Mouse (Mus musculus): Measurements from ENCODE around the gene Sav1. TPM values are rescaled to one million over a fixed set of nuclear protein-coding genes. Genes with fewer than 3 reads are reported as not detected.

Gene Sav1
- polyA plus RNA-seq (2015; fragmentation: Nextera tagmentation; extraction: Ambion mirVana), result 1.8 and 4.4 TPM in 2 replicates

DNA sequence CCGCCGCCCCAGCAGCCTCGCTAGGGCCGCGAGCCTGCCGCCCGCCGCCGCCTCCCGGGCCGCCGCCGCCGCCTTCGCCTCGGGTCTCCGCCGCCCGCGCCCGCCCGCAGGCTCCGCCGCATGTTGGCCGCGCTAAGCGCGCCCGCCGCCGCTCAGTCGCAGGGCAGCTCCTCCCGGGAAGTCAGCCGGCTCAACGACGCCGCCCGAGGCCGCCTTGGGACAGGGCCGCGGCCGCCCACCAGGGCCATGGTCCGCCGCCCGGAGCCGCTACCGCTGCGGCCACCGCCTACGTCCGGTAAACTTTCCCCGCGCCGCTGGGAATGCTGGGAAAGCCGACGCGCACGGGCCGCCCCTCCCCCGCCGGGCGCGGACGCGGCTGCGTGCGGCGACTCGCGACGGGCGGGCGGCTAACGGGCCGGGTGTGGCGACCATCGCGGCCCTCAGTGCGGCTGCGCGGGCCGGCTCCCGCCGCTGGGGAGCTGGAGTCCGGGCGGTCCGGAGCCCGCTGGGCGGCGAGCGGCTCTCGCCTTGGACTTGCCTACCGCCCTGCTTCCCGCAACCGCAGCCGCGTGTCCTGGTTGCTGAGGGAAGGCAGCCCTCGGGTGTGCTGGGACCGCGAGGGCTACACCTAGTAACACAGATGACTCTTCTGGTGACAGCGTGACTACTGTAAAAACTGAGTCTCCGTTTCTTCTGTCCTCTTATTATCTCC, at the start of gene Sav1:
Gene Sav1, minus strand, starts transcription at position 217 of the 712 bp plus-strand sequence.
- H3K4me2 ChIP-seq (ENCODE audit: low read depth, low read length), result peak within 1 kb of the TSS; percentile 80
- under 1% methylated on average over 95 of the region's 102 CpGs for WGBS
- H3K9ac ChIP-seq (ENCODE audit: low read length), result peak within 1 kb of the TSS; percentile 100
- peaks cover 12% of the 10 kb centered on the region for H3K4me1 ChIP-seq (ENCODE audit: control insufficient read depth, insufficient read depth, low read length)
- H3K4me3 ChIP-seq (ENCODE audit: low read length), result peak within 1 kb of the TSS; percentile 97
- H3K36me3 ChIP-seq (ENCODE audit: control insufficient read depth, insufficient read depth), result peaks cover 17% of the 10 kb centered on the region
- peak; percentile 93 for ATAC-seq (replicated peaks; ENCODE audit: extremely low read depth, insufficient read depth, low FRiP score)
- H3K27ac ChIP-seq (ENCODE audit: low read length), result peak within 1 kb of the TSS; percentile 97
- H3K9me3 ChIP-seq (replicated peaks; ENCODE audit: control insufficient read depth, low read length), result no peaks in the 10 kb centered on the region
- no peaks in the 10 kb centered on the region for H3K27me3 ChIP-seq (ENCODE audit: control insufficient read depth, insufficient read depth, low read length)

DNA sequence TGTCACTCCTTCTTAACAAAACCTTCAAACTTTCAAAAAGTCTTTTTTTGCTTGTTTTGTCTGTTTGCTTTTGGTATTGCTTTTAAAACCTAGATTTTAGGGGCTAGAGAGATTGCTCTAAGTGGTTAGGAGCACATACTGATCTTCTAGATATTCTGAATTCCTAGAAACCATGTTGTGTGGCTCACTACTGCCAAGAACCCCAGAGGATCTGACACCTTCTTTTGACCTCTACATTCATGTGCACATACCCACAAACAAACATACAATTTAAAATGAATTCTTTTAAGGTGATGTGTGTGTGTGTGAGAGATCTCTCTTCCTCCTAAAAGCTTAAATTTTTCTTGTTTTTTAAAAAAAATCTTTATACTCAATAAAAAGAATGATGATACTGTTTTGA, 39.4 kb upstream of the Sav1 start:
- Histone ChIP-seq H3K9ac (ENCODE audit: low read length) (no peak overlapping the region), H3K36me3 (ENCODE audit: control insufficient read depth, insufficient read depth) (peaks cover 33% of the 10 kb centered on the region), H3K4me1 (ENCODE audit: control insufficient read depth, insufficient read depth, low read length) (no peaks in the 10 kb centered on the region), H3K27ac (ENCODE audit: low read length) (no peak overlapping the region), H3K4me3 (ENCODE audit: low read length) (no peak overlapping the region), H3K9me3 (replicated peaks; ENCODE audit: control insufficient read depth, low read length) (no peaks in the 10 kb centered on the region), H3K4me2 (ENCODE audit: low read depth, low read length) (no peak overlapping the region), H3K27me3 (ENCODE audit: control insufficient read depth, insufficient read depth, low read length) (no peaks in the 10 kb centered on the region)
- no peak for ATAC-seq (replicated peaks; ENCODE audit: extremely low read depth, insufficient read depth, low FRiP score)

DNA sequence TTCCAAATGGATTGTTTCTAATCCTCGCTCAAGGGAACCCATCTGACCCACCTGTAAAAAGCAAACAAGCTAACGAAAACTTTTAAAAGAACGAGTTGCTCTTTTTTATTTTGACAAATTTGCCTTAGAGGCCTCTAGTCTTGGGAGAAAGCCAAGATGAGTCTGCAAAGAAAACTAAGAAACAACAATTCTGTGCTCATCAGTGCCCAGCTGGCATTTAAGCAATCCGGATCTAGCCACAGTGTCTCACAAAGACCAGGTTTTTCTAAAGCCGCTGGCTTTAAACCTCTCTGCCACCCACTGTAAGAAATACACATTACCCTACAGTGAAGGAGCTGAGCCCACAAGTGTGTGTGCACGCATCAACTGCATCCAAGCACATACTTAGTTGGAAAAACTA, 38.6 kb upstream of the Sav1 start:
- no peaks in the 10 kb centered on the region for H3K4me1 ChIP-seq (ENCODE audit: control insufficient read depth, insufficient read depth, low read length)
- no peak for ATAC-seq (replicated peaks; ENCODE audit: extremely low read depth, insufficient read depth, low FRiP score)
- no peak overlapping the region for H3K4me2 ChIP-seq (ENCODE audit: low read depth, low read length)
- 94% methylated on average over 6 of the region's 6 CpGs for WGBS
- no peak overlapping the region for H3K4me3 ChIP-seq (ENCODE audit: low read length)
- no peak overlapping the region for H3K27ac ChIP-seq (ENCODE audit: low read length)
- no peaks in the 10 kb centered on the region for H3K27me3 ChIP-seq (ENCODE audit: control insufficient read depth, insufficient read depth, low read length)
- no peak overlapping the region for H3K9ac ChIP-seq (ENCODE audit: low read length)
- peaks cover 35% of the 10 kb centered on the region for H3K36me3 ChIP-seq (ENCODE audit: control insufficient read depth, insufficient read depth)
- no peaks in the 10 kb centered on the region for H3K9me3 ChIP-seq (replicated peaks; ENCODE audit: control insufficient read depth, low read length)

DNA sequence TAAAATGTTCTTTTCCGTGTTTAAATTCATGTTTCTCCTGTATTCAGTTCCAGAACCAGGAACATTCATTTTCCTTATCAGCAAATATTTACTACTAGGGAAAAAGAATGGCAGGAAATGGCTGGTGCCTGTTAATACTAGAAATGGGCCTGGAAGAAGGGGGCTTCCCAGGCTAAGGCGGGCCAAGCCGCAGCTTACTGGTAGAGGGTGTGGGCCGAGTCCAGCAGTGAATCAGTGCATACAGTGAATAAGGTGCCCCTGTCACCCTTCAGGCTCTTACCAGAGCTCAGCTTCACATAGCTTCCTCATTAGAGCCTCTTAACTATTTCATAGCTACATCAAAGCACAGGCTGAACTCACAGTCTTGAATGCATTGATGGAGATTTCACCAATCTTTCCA, 36.8 kb upstream of the Sav1 start:
- no peak overlapping the region for H3K4me3 ChIP-seq (ENCODE audit: low read length)

GRCm38 (mm10) chr12:70018153-70018552, 31.4 kb upstream of the Sav1 start:
- Histone ChIP-seq H3K27me3 (ENCODE audit: control insufficient read depth, insufficient read depth, low read length) (no peaks in the 10 kb centered on the region), H3K4me3 (ENCODE audit: low read length) (no peak overlapping the region), H3K9me3 (replicated peaks; ENCODE audit: control insufficient read depth, low read length) (no peaks in the 10 kb centered on the region), H3K9ac (ENCODE audit: low read length) (no peak overlapping the region), H3K4me1 (ENCODE audit: control insufficient read depth, insufficient read depth, low read length) (peaks cover 9% of the 10 kb centered on the region; the same call in 1 of the 2 replicates), H3K27ac (ENCODE audit: low read length) (no peak overlapping the region), H3K36me3 (ENCODE audit: control insufficient read depth, insufficient read depth) (peaks cover 25% of the 10 kb centered on the region), H3K4me2 (ENCODE audit: low read depth, low read length) (no peak overlapping the region)
- WGBS, result 69% methylated on average over 4 of the region's 4 CpGs
- no peak for ATAC-seq (replicated peaks; ENCODE audit: extremely low read depth, insufficient read depth, low FRiP score)

More for the DNA sequence above, 36.8 kb upstream of the Sav1 start:
- no peak overlapping the region for H3K4me2 ChIP-seq (ENCODE audit: low read depth, low read length)
- 71% methylated on average over 4 of the region's 4 CpGs for WGBS
- peaks cover 30% of the 10 kb centered on the region for H3K36me3 ChIP-seq (ENCODE audit: control insufficient read depth, insufficient read depth)
- ATAC-seq (replicated peaks; ENCODE audit: extremely low read depth, insufficient read depth, low FRiP score), result no peak
- no peaks in the 10 kb centered on the region for H3K4me1 ChIP-seq (ENCODE audit: control insufficient read depth, insufficient read depth, low read length)
- H3K9ac ChIP-seq (ENCODE audit: low read length), result no peak overlapping the region
- no peaks in the 10 kb centered on the region for H3K9me3 ChIP-seq (replicated peaks; ENCODE audit: control insufficient read depth, low read length)
- no peaks in the 10 kb centered on the region for H3K27me3 ChIP-seq (ENCODE audit: control insufficient read depth, insufficient read depth, low read length)
- H3K27ac ChIP-seq (ENCODE audit: low read length), result no peak overlapping the region

- WGBS, result 31% methylated on average over 4 of the region's 4 CpGs
- H3K4me3 ChIP-seq (ENCODE audit: low read length), result no peak overlapping the region
- peak overlapping the region; percentile 74 for H3K27ac ChIP-seq (ENCODE audit: low read length)
- H3K4me2 ChIP-seq (ENCODE audit: low read depth, low read length), result peak overlapping the region; percentile 14; the same call in 1 of the 2 replicates
- ATAC-seq (replicated peaks; ENCODE audit: extremely low read depth, insufficient read depth, low FRiP score), result peak; percentile 55; the same call in 1 of the 2 replicates
- H3K36me3 ChIP-seq (ENCODE audit: control insufficient read depth, insufficient read depth), result peaks cover 31% of the 10 kb centered on the region
- H3K9me3 ChIP-seq (replicated peaks; ENCODE audit: control insufficient read depth, low read length), result peaks cover 2% of the 10 kb centered on the region
- peaks cover 9% of the 10 kb centered on the region; the same call in 1 of the 2 replicates for H3K4me1 ChIP-seq (ENCODE audit: control insufficient read depth, insufficient read depth, low read length)
- no peaks in the 10 kb centered on the region for H3K27me3 ChIP-seq (ENCODE audit: control insufficient read depth, insufficient read depth, low read length)
- no peak overlapping the region for H3K9ac ChIP-seq (ENCODE audit: low read length)
These were observed 29.1 kb upstream of the Sav1 start for GRCm38 (mm10) chr12:70015936-70016335.

DNA sequence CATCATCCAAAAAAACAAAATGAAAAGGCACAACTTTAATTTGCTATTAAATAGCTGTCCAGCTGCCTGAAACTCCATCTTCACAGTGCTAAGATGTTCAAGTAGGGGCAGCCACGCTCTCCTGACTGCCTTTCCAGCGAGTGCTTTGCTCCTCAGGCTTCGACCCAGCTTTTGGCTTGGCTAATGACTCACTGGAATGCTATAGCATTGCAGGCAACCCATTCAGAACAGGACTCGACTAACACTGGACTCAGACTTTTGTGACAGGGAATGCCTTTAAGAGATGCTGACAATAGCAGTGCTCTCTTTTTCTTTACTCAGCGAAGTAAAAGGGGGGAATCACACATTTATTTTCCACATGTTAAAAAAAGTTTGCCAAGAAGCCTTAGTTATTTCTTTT, 24.9 kb upstream of the Sav1 start:
- H3K27ac ChIP-seq (ENCODE audit: low read length), result no peak overlapping the region
- H3K27me3 ChIP-seq (ENCODE audit: control insufficient read depth, insufficient read depth, low read length), result no peaks in the 10 kb centered on the region
- WGBS, result 74% methylated on average over 5 of the region's 5 CpGs
- peaks cover 4% of the 10 kb centered on the region for H3K9me3 ChIP-seq (replicated peaks; ENCODE audit: control insufficient read depth, low read length)
- peaks cover 22% of the 10 kb centered on the region for H3K36me3 ChIP-seq (ENCODE audit: control insufficient read depth, insufficient read depth)
- H3K4me1 ChIP-seq (ENCODE audit: control insufficient read depth, insufficient read depth, low read length), result peaks cover 9% of the 10 kb centered on the region; the same call in 1 of the 2 replicates
- H3K9ac ChIP-seq (ENCODE audit: low read length), result no peak overlapping the region
- no peak overlapping the region for H3K4me3 ChIP-seq (ENCODE audit: low read length)
- H3K4me2 ChIP-seq (ENCODE audit: low read depth, low read length), result no peak overlapping the region
- no peak for ATAC-seq (replicated peaks; ENCODE audit: extremely low read depth, insufficient read depth, low FRiP score)

GRCm38 (mm10) chr12:70010356-70010755, 23.6 kb upstream of the Sav1 start:
- 89% methylated on average over 4 of the region's 4 CpGs for WGBS
- H3K4me3 ChIP-seq (ENCODE audit: low read length), result no peak overlapping the region
- 0 out of 2 replicates have a peak, but pooled peaks cover 1% of the 10 kb centered on the region for H3K4me1 ChIP-seq (ENCODE audit: control insufficient read depth, insufficient read depth, low read length)
- H3K4me2 ChIP-seq (ENCODE audit: low read depth, low read length), result no peak overlapping the region
- no peaks in the 10 kb centered on the region for H3K27me3 ChIP-seq (ENCODE audit: control insufficient read depth, insufficient read depth, low read length)
- no peak overlapping the region for H3K27ac ChIP-seq (ENCODE audit: low read length)
- H3K9ac ChIP-seq (ENCODE audit: low read length), result no peak overlapping the region
- H3K9me3 ChIP-seq (replicated peaks; ENCODE audit: control insufficient read depth, low read length), result peaks cover 4% of the 10 kb centered on the region
- no peak for ATAC-seq (replicated peaks; ENCODE audit: extremely low read depth, insufficient read depth, low FRiP score)
- peaks cover 22% of the 10 kb centered on the region for H3K36me3 ChIP-seq (ENCODE audit: control insufficient read depth, insufficient read depth)

- 68% methylated on average over 4 of the region's 4 CpGs for WGBS
- Histone ChIP-seq H3K4me2 (ENCODE audit: low read depth, low read length) (no peak overlapping the region), H3K27ac (ENCODE audit: low read length) (no peak overlapping the region), H3K27me3 (ENCODE audit: control insufficient read depth, insufficient read depth, low read length) (no peaks in the 10 kb centered on the region), H3K9me3 (replicated peaks; ENCODE audit: control insufficient read depth, low read length) (no peaks in the 10 kb centered on the region), H3K9ac (ENCODE audit: low read length) (no peak overlapping the region), H3K4me3 (ENCODE audit: low read length) (no peak overlapping the region), H3K4me1 (ENCODE audit: control insufficient read depth, insufficient read depth, low read length) (no peaks in the 10 kb centered on the region), H3K36me3 (ENCODE audit: control insufficient read depth, insufficient read depth) (no peaks in the 10 kb centered on the region)
- no peak for ATAC-seq (replicated peaks; ENCODE audit: extremely low read depth, insufficient read depth, low FRiP score)
These were observed 18.3 kb upstream of the Sav1 start for GRCm38 (mm10) chr12:70005103-70005502.
